Mouse (Mus musculus) left cerebral cortex, postnatal 36 days (tissue): ENCODE measurements at regions not wholly inside any gene's neighbourhood (a gene's known extent, or its start where the extent isn't known, plus 50 kb on each side); places are given as distances from the start of the nearest gene placed in this dataset.

Source experiments
- DNase-seq, 2 experiments: peaks; one replicate each; pipeline ENCODE4 v3.0.0; 2021 to 2022; ENCODE audit warnings: low spot score in 2 of 2, mixed read lengths in 1 of 2
- intact Hi-C: fragments of 180-260 bp; cut with DNase I; formaldehyde crosslinking; loops from one replicate; pipeline ENCODE4 v1.15.1; 2025

DNA sequence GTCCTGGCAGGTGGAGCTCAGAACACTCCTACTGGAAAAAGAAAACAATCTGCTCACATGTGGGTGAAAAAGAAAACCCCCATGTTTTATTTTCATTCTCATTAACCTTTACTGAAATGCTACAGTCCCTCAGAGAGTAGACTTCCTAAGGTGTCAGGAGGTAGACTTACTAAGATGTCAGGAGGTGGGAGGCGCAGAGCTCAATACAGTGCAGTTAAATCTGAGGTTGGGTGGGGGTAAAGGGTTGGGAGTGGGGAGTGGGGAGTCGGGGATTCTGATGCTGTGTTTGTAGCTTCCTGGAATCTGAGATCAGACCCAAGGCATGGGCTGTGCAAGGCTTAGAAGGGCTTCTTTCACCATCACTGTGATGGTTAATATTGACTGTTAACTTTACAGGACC, 149.6 kb upstream of the Sstr4 start:
- intact Hi-C loops: no loop called here
- DNase-seq: no peak

- DNase-seq: no peak
- intact Hi-C loops: no loop called here
Measured at GRCm38 (mm10) chr2:148250902-148251301, 144.2 kb upstream of the Sstr4 start.

GRCm38 (mm10) chr2:148255662-148256061, 139.5 kb upstream of the Sstr4 start:
- no peak for DNase-seq
- intact Hi-C loops: no loop called here

DNA sequence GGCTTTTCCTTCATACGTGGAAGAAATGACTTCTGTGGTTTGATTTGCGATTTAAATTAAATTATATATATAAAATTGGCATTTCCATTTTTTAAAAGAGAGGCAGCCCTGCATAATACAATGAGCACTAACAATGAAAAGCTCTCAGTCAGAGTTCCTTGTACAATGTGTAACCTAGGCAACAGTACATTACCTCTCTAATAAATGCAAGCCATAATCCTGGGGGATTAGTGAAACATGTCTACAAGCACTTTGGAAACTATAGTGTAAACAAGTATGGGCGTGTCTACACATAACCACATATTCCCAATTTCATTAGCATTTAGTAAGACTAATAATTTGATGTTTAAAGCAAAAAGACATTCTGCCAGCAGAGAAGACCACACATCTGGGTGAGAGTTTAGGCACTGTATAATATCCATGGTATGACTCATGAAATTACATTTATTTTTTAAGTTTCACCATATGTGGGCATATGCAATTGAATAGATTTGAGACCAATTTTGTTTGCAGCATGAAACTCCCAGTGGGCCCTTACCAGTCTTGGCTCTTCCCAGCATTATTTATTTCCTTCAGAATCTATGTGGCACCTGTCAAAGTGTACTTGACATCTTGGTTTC, 130.9 kb upstream of the Sstr4 start:
- no peak for DNase-seq
- intact Hi-C loops: no loop called here

GRCm38 (mm10) chr2:148279200-148279599, 115.9 kb upstream of the Sstr4 start:
- no peak for DNase-seq
- intact Hi-C loops: no loop called here

- no peak for DNase-seq
- intact Hi-C loops: no loop called here
Measured at GRCm38 (mm10) chr2:148290326-148290725, 104.8 kb upstream of the Sstr4 start.

GRCm38 (mm10) chr2:148292442-148292841, 102.7 kb upstream of the Sstr4 start:
- DNase-seq: no peak
- intact Hi-C loops: no loop called here

- no peak for DNase-seq
- intact Hi-C loops: no loop called here
Measured at GRCm38 (mm10) chr2:148292895-148293294, 102.2 kb upstream of the Sstr4 start.

GRCm38 (mm10) chr2:148300879-148301278, 94.3 kb upstream of the Sstr4 start:
- intact Hi-C loops: no loop called here
- DNase-seq: no peak

DNA sequence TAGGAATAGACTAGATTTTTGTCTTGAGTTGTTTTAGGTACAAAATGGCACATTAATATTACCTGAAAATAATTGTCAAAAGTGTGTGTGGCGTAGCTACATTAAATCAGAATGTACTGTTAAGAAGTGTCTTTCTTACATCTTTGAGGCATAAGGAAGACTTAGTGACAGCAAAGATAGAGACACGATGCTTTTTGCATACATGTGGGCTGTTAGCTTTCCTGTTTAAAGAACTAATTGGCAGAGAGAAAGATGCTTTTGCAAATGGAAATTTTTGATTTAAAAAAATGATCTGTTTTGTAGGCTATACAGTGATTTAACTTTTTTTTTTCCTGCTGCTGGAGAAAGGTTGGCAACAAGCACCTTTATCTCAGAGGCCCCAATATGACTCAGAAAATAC, 82.9 kb upstream of the Sstr4 start:
- no peak for DNase-seq
- intact Hi-C loops: no loop called here

GRCm38 (mm10) chr2:148320896-148321295, 74.2 kb upstream of the Sstr4 start:
- intact Hi-C loops: no loop called here

GRCm38 (mm10) chr2:148325362-148325761, 69.8 kb upstream of the Sstr4 start:
- intact Hi-C loops: no loop called here
- no peak for DNase-seq

More at GRCm38 (mm10) chr2:148320896-148321295, 74.2 kb upstream of the Sstr4 start:
- no peak for DNase-seq

DNA sequence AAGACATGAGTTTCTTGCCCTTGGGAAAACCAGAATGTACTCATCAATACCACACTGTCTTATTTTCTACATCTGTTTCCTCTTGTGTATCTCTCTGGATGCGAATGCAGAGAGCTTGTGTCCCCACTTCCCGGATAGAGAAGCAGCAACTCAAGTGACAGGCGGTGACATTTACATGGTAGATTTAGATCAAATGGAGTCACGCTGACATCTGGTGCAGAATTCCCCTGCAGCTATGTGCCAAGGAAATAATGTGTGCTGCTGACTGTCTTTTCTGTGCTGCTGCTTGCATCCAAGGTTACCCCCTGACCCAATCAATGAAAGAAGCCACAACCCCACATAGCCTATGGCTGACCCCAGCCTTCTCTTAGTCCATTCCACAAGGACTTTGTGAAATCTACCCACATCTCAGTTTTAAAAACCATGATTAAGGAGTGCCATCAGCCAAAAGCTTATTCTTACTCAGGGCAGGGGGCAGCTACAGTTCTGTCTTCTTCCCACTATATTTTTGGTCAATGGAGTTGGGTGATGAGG, 69.2 kb upstream of the Sstr4 start:
- DNase-seq: no peak
- intact Hi-C loops: no loop called here

DNA sequence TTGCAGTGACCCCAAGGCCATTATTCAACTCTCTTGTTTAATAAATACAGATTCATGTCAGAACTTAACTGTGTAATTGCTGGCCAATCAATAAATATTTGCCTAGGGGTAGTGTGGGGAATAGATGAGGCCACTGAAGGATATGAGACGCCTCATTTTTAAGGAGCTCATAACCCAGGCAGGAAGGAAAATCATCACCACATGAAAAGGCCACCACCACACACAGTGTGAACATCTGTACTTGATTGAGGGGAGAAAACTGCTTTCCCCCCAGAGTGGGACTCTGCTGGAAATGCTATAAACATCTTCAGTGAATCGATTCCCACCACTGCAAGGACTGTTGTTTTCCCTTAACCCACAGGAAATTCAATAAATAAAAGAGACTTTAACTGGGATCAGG, 68.7 kb upstream of the Sstr4 start:
- intact Hi-C loops: no loop called here
- no peak for DNase-seq

DNA sequence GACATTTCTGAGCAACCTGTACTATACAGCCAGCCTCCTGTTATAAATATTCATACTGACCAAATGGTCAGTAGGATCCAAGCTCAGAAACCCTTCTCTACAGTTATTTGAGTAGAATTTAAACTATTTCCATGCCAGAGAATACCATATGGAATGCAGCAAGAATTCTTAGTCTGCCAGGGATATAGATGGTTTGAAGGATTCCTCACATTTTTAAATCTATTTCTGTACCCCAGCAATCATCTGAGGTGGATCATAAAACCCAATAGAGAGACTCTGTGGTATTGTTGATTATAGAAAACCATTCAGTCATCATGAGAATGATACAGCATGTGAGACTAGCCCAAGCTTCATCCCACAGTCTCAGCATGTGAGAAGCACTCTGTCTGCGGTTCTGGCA, 67.6 kb upstream of the Sstr4 start:
- DNase-seq: no peak
- intact Hi-C loops: no loop called here

DNA sequence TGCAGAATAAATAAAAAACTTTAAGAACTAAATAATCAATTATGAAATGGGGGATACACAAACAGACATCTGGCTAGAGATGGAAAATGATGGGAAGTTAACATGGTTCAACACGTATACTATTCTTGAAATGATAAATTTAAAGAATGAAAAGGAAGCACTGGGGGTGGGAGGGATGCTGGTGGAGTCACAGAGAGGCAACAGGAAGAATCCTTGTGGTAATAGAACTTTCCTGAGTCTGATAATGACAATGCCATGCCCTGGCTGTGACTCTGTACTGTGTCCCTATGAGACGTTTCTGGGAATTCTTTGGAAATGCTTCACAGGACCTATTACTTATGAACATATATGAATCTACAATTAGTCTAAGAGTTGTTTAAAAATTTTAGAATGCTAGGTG, 64.8 kb upstream of the Sstr4 start:
- no peak for DNase-seq
- intact Hi-C loops: no loop called here

- DNase-seq: no peak
- intact Hi-C loops: no loop called here
Measured at GRCm38 (mm10) chr2:148334555-148334954, 60.6 kb upstream of the Sstr4 start.

- no peak for DNase-seq
- intact Hi-C loops: no loop called here
Measured at GRCm38 (mm10) chr2:148336626-148337025, 58.5 kb upstream of the Sstr4 start.

DNA sequence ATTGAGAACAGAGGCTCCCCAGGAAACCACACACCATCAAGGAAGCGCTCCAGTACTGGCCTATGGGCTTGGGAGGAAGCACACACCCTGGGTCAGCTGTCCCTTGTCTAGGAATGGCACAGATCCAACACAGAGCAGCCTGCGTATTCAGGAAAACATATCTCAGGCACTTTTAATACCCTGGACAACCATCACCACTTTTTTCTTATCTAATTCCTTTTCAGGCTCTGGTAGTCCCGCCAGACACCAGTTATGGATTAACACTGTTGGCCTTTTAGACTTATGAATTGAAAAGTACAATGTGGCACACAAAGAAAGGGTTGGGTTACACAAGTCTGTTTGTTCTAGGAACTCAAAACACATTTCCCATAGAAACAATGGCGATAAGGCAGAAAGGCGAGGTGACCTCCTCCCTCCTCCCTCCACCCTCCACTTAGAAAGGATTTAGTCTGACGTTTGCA, 56.8 kb upstream of the Sstr4 start:
- no peak for DNase-seq
- intact Hi-C loops: no loop called here

DNA sequence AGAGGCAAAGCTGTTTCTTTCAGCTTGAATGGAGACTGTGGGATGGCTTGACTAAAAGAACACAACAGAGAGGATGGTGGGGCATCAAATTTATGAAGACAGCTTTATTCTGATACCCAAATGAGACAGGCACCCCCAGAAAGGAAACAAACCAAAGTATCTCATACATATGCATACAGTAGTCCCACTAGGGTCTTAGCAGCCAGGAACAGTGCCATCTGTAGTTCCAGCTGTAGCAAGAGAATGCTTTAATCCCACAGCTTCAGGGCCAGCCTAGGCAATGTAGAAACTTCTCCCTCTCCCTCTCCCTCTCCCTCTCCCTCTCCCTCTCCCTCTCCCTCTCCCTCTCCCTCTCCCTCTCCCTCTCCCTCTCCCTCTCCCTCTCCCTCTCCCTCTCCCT, 56.2 kb upstream of the Sstr4 start:
- intact Hi-C loops: no loop called here
- no peak for DNase-seq

- DNase-seq: no peak
- intact Hi-C loops: no loop called here
Measured at GRCm38 (mm10) chr2:148344193-148344592, 51.0 kb upstream of the Sstr4 start.
